Mouse (Mus musculus) intestine, embryonic 15.5 days (tissue): ENCODE results near the gene Gm853. TPM values are rescaled to one million over a fixed set of nuclear protein-coding genes. Genes with fewer than 3 reads are reported as not detected.

Experiments used
- polyA plus RNA-seq: library from polyadenylated mRNA; unstranded; fragments of >200 nt; fragmentation: Nextera tagmentation; extraction: Ambion mirVana; gene quantifications from 2 replicates; pipeline ENCODE4 v1.2.1, GENCODE M21; 2015

Gene Gm853
- polyA plus RNA-seq, 1 experiment from 2014 or later: not detected

Other genes with a start within 250 kb of the Gm853 start
- 2.2 and 2.6 TPM in 2 replicates for gene Adgrb2, start 237.5 kb downstream of the Gm853 start, polyA plus RNA-seq
- 60.0 and 63.0 TPM in 2 replicates for gene Col16a1, start 174.6 kb downstream of the Gm853 start, polyA plus RNA-seq
- 67.0 and 76.6 TPM in 2 replicates for gene Pef1, start 119.8 kb downstream of the Gm853 start, polyA plus RNA-seq
- 0.24 and 0.37 TPM in 2 replicates for gene Hcrtr1, start 83.0 kb downstream of the Gm853 start, polyA plus RNA-seq
- 65.6 and 72.9 TPM in 2 replicates for gene Tinagl1, start 47.3 kb downstream of the Gm853 start, polyA plus RNA-seq
- gene Serinc2, start 56.8 kb upstream of the Gm853 start, polyA plus RNA-seq: 20.0 and 21.0 TPM in 2 replicates
- gene Fabp3, start 86.2 kb upstream of the Gm853 start, polyA plus RNA-seq: 5.4 and 6.1 TPM in 2 replicates
- gene Gm10570, start 86.3 kb upstream of the Gm853 start, polyA plus RNA-seq: not detected in 2 replicates
- 60.8 and 66.4 TPM in 2 replicates for gene Zcchc17, start 137.5 kb upstream of the Gm853 start, polyA plus RNA-seq
- 132 and 139 TPM in 2 replicates for gene Snrnp40, start 137.7 kb upstream of the Gm853 start, polyA plus RNA-seq